Mouse (Mus musculus): Measurements from ENCODE around the gene Rbm7. TPM values are rescaled to one million over a fixed set of nuclear protein-coding genes. Genes with fewer than 3 reads are reported as not detected.
A peak's percentile ranks its signal among the peaks of the same experiment; 100 is the strongest.

Gene Rbm7
- polyA plus RNA-seq, 2 experiments, result 19.7 to 56.1 TPM

GRCm38 (mm10) chr9:48503001-48503400, 7.9 kb upstream of the Rbm7 start:
- Histone ChIP-seq H3K4me2 (ENCODE audit: low read depth) (no peak overlapping the region), H3K27ac (no peak overlapping the region), H3K9ac (replicated peaks) (no peak overlapping the region), H3K4me3 (ENCODE audit: insufficient read depth in 1 of 2, low read depth in 2 of 2, low read length in 2 of 2) (no peak overlapping the region), H3K4me1 (replicated peaks; ENCODE audit: control insufficient read depth in 2 of 2, insufficient read depth in 2 of 2, low read length in 1 of 2) (no peaks in the 10 kb centered on the region), H3K27me3 (ENCODE audit: control insufficient read depth, insufficient read depth, low read length) (no peaks in the 10 kb centered on the region), H3K9me3 (ENCODE audit: control insufficient read depth, low read length) (no peaks in the 10 kb centered on the region), H3K36me3 (replicated peaks; ENCODE audit: control insufficient read depth, insufficient read depth, low read depth) (no peaks in the 10 kb centered on the region)
- TF ChIP-seq EP300 (IDR thresholded peaks at IDR 0.05; ENCODE audit: low read depth) (no peak), CTCF (IDR thresholded peaks at IDR 0.05; ENCODE audit: low read depth) (no peak)
- no peak for ATAC-seq (ENCODE audit: insufficient read depth)
- DNase-seq (ENCODE audit: low read depth in 3 of 3, low spot score in 3 of 3), result no peak
- 61% methylated on average over 2 of the region's 2 CpGs for WGBS (ENCODE audit: insufficient replicate concordance)

- Histone ChIP-seq H3K27me3 (ENCODE audit: control insufficient read depth, insufficient read depth, low read length) (no peaks in the 10 kb centered on the region), H3K4me2 (ENCODE audit: low read depth) (no peak overlapping the region), H3K4me3 (ENCODE audit: insufficient read depth in 1 of 2, low read depth in 2 of 2, low read length in 2 of 2) (no peak overlapping the region), H3K36me3 (replicated peaks; ENCODE audit: control insufficient read depth, insufficient read depth, low read depth) (no peaks in the 10 kb centered on the region), H3K4me1 (replicated peaks; ENCODE audit: control insufficient read depth in 2 of 2, insufficient read depth in 2 of 2, low read length in 1 of 2) (peaks cover under 1 to 1% of the 10 kb centered on the region in 2 experiments), H3K27ac (no peak overlapping the region), H3K9ac (replicated peaks) (no peak overlapping the region), H3K9me3 (ENCODE audit: control insufficient read depth, low read length) (no peaks in the 10 kb centered on the region)
- DNase-seq (ENCODE audit: low read depth in 3 of 3, low spot score in 3 of 3), result no peak
- ATAC-seq (ENCODE audit: insufficient read depth), result no peak
- WGBS (ENCODE audit: insufficient replicate concordance), result 64% methylated on average over 7 of the region's 7 CpGs
- TF ChIP-seq CTCF (IDR thresholded peaks at IDR 0.05; ENCODE audit: low read depth), result no peak
- TF ChIP-seq EP300 (IDR thresholded peaks at IDR 0.05; ENCODE audit: low read depth), result no peak
Observed at GRCm38 (mm10) chr9:48501192-48501591, 6.1 kb upstream of the Rbm7 start.

GRCm38 (mm10) chr9:48495548-48495932, 441 bp upstream of the Rbm7 start:
- H3K27me3 ChIP-seq (ENCODE audit: control insufficient read depth, insufficient read depth, low read length), result no peaks in the 10 kb centered on the region
- peak overlapping the region; percentile 87 for H3K9ac ChIP-seq (replicated peaks)
- peak overlapping the region; percentile 94 to 96 for H3K4me3 ChIP-seq (ENCODE audit: insufficient read depth in 1 of 2, low read depth in 2 of 2, low read length in 2 of 2)
- no peak for TF ChIP-seq EP300 (IDR thresholded peaks at IDR 0.05; ENCODE audit: low read depth)
- no peak for TF ChIP-seq CTCF (IDR thresholded peaks at IDR 0.05; ENCODE audit: low read depth)
- H3K27ac ChIP-seq, result peak overlapping the region; percentile 62
- peak; percentile 62 for ATAC-seq (ENCODE audit: insufficient read depth)
- H3K4me2 ChIP-seq (ENCODE audit: low read depth), result peak overlapping the region; percentile 81
- peaks cover 30% of the 10 kb centered on the region for H3K36me3 ChIP-seq (replicated peaks; ENCODE audit: control insufficient read depth, insufficient read depth, low read depth)
- 2% methylated on average over 34 of the region's 34 CpGs for WGBS (ENCODE audit: insufficient replicate concordance)
- H3K4me1 ChIP-seq (replicated peaks; ENCODE audit: control insufficient read depth in 2 of 2, insufficient read depth in 2 of 2, low read length in 1 of 2), result peaks cover 12 to 15% of the 10 kb centered on the region in 2 experiments
- DNase-seq (ENCODE audit: low read depth in 3 of 3, low spot score in 3 of 3), result no peak
- H3K9me3 ChIP-seq (ENCODE audit: control insufficient read depth, low read length), result no peaks in the 10 kb centered on the region

GRCm38 (mm10) chr9:48481214-48482134, 13.6 kb downstream of the Rbm7 start:
- H3K9ac ChIP-seq (replicated peaks), result peak overlapping the region; percentile 45
- no peak for ATAC-seq (ENCODE audit: insufficient read depth)
- H3K27me3 ChIP-seq (ENCODE audit: control insufficient read depth, insufficient read depth, low read length), result no peaks in the 10 kb centered on the region
- TF ChIP-seq EP300 (IDR thresholded peaks at IDR 0.05; ENCODE audit: low read depth) (no peak), CTCF (IDR thresholded peaks at IDR 0.05; ENCODE audit: low read depth) (no peak)
- peak overlapping the region; percentile 66 to 78 for H3K4me3 ChIP-seq (ENCODE audit: insufficient read depth in 1 of 2, low read depth in 2 of 2, low read length in 2 of 2)
- H3K9me3 ChIP-seq (ENCODE audit: control insufficient read depth, low read length), result no peaks in the 10 kb centered on the region
- peaks cover 2% of the 10 kb centered on the region for H3K36me3 ChIP-seq (replicated peaks; ENCODE audit: control insufficient read depth, insufficient read depth, low read depth)
- H3K4me2 ChIP-seq (ENCODE audit: low read depth), result peak overlapping the region; percentile 66
- DNase-seq (ENCODE audit: low read depth in 3 of 3, low spot score in 3 of 3), result no peak
- peaks cover 6 to 9% of the 10 kb centered on the region in 2 experiments for H3K4me1 ChIP-seq (replicated peaks; ENCODE audit: control insufficient read depth in 2 of 2, insufficient read depth in 2 of 2, low read length in 1 of 2)
- 36% methylated on average over 20 of the region's 20 CpGs for WGBS (ENCODE audit: insufficient replicate concordance)
- H3K27ac ChIP-seq, result peak overlapping the region; percentile 12; the same call in 1 of the 2 replicates

All from liver, embryonic 14.5 days (tissue).